Mouse (Mus musculus) intestine, embryonic 14.5 days (tissue): ENCODE results near the gene Nt5c3. TPM values are rescaled to one million over a fixed set of nuclear protein-coding genes. Genes with fewer than 3 reads are reported as not detected.

ENCODE experiments used
- ATAC-seq: fragments of 200-750 bp; cut with Nextera tagmentation; replicated peaks from 2 replicates; pipeline ENCODE4 v1.8.0; 2017; ENCODE audit warnings: low read depth, moderate number of reproducible peaks, moderate TSS enrichment, moderate library complexity; ENCODE audit not compliant: low FRiP score, low TSS enrichment
- DNase-seq: peaks from one replicate; pipeline ENCODE4 v3.0.0-alpha.2; 2018; ENCODE audit warnings: low spot score
- H3K27ac ChIP-seq: fragments of 300-500 bp; sonication (generic); 2 replicates; pipeline ENCODE4 v1.5.1; 2014; ENCODE audit warnings: low read depth, mild to moderate bottlenecking, control low read depth
- H3K27me3 ChIP-seq: fragments of 300-500 bp; sonication (generic); replicated peaks from 2 replicates; pipeline ENCODE4 v1.6.1; 2014; ENCODE audit warnings: low read length, control low read depth; ENCODE audit not compliant: control insufficient read depth, insufficient read depth
- H3K36me3 ChIP-seq: fragments of 300-500 bp; sonication (generic); 2 replicates; pipeline ENCODE4 v1.6.1; 2014; ENCODE audit warnings: low read length, control low read depth; ENCODE audit not compliant: control insufficient read depth, insufficient read depth
- H3K4me1 ChIP-seq: fragments of 300-500 bp; sonication (generic); replicated peaks from 2 replicates; pipeline ENCODE4 v1.6.1; 2014; ENCODE audit warnings: low read length, control low read depth, mixed read lengths; ENCODE audit not compliant: control insufficient read depth, insufficient read depth
- H3K4me2 ChIP-seq: fragments of 300-500 bp; sonication (generic); 2 replicates; pipeline ENCODE4 v1.6.1; 2014; ENCODE audit warnings: low read length
- H3K4me3 ChIP-seq: fragments of 300-500 bp; sonication (generic); 2 replicates; pipeline ENCODE4 v1.5.1; 2014; ENCODE audit warnings: low read depth, low read length, control low read depth, mixed read lengths
- H3K9ac ChIP-seq: fragments of 300-500 bp; sonication (generic); 2 replicates; pipeline ENCODE4 v1.6.1; 2014; ENCODE audit warnings: mild to moderate bottlenecking, low read length
- H3K9me3 ChIP-seq: fragments of 300-500 bp; sonication (generic); 2 replicates; pipeline ENCODE4 v1.6.1; 2016; ENCODE audit warnings: low read length, control low read depth; ENCODE audit not compliant: control insufficient read depth
- WGBS: fragments of 180-500 bp; shearing (Covaris S2); extraction: QIAGEN DNeasy Blood & Tissue Kit; methylation state at CpG from one replicate; pipeline ENCODE4 v1.1.7; 2014; 5-methylcytosine and 5-hydroxymethylcytosine counted together
- polyA plus RNA-seq: library from polyadenylated mRNA; unstranded; fragments of >200 nt; fragmentation: Nextera tagmentation; extraction: Ambion mirVana; gene quantifications from 2 replicates; pipeline ENCODE4 v1.2.1, GENCODE M21; 2014

Gene Nt5c3
- polyA plus RNA-seq = 63.7 and 69.1 TPM in 2 replicates

- H3K9ac ChIP-seq = peak within 1 kb of the TSS; percentile 49
- ATAC-seq (peak; percentile 97), DNase-seq (peak; percentile 95)
- H3K4me3 ChIP-seq = peak within 1 kb of the TSS; percentile 52
- H3K36me3 ChIP-seq = no peaks in the 10 kb centered on the region
- peak within 1 kb of the TSS; percentile 82 for H3K27ac ChIP-seq
- no peaks in the 10 kb centered on the region for H3K27me3 ChIP-seq
- H3K4me2 ChIP-seq = peak within 1 kb of the TSS; percentile 65
- WGBS = 3% methylated on average over 64 of the region's 64 CpGs
- H3K9me3 ChIP-seq = no peaks in the 10 kb centered on the region
- H3K4me1 ChIP-seq = peaks cover 4% of the 10 kb centered on the region; the same call in 1 of the 2 replicates
These were observed at the start of gene Nt5c3, which contains the start of gene Vmn1r4 for GRCm38 (mm10) chr6:56923726-56924707. TSS of gene Nt5c3 (minus strand) at chr6:56923932. TSS of gene Vmn1r4 (plus strand) at chr6:56924015.

GRCm38 (mm10) chr6:56969973-56970372 lies 46.2 kb upstream of the Nt5c3 start, which contains the start of gene Vmn1r5:
TSS of gene Vmn1r5 (plus strand) at chr6:56970273.
- Histone ChIP-seq H3K27me3 (no peaks in the 10 kb centered on the region), H3K4me1 (no peaks in the 10 kb centered on the region), H3K9me3 (no peaks in the 10 kb centered on the region), H3K36me3 (no peaks in the 10 kb centered on the region), H3K9ac (no peak within 1 kb of the TSS), H3K4me3 (no peak within 1 kb of the TSS), H3K4me2 (no peak within 1 kb of the TSS), H3K27ac (no peak within 1 kb of the TSS)
- no peak for DNase-seq
- no peak for ATAC-seq

GRCm38 (mm10) chr6:56956436-56956835 lies 32.7 kb upstream of the Nt5c3 start:
- Histone ChIP-seq H3K9ac (no peak overlapping the region), H3K4me1 (no peaks in the 10 kb centered on the region), H3K4me2 (no peak overlapping the region), H3K27ac (no peak overlapping the region), H3K36me3 (no peaks in the 10 kb centered on the region), H3K27me3 (no peaks in the 10 kb centered on the region), H3K9me3 (no peaks in the 10 kb centered on the region), H3K4me3 (no peak overlapping the region)
- DNase-seq (no peak), ATAC-seq (no peak)
- 76% methylated on average over 5 of the region's 5 CpGs for WGBS

GRCm38 (mm10) chr6:56934366-56934765 lies 10.6 kb upstream of the Nt5c3 start:
- DNase-seq = no peak

GRCm38 (mm10) chr6:56932464-56932863 lies 8.7 kb upstream of the Nt5c3 start:
- no peak for ATAC-seq
- no peak overlapping the region for H3K4me2 ChIP-seq
- no peak overlapping the region for H3K4me3 ChIP-seq
- no peak overlapping the region for H3K9ac ChIP-seq
- WGBS = 63% methylated on average over 2 of the region's 2 CpGs
- H3K27ac ChIP-seq = no peak overlapping the region
- DNase-seq = no peak
- no peaks in the 10 kb centered on the region for H3K4me1 ChIP-seq
- H3K27me3 ChIP-seq = no peaks in the 10 kb centered on the region
- H3K9me3 ChIP-seq = no peaks in the 10 kb centered on the region
- H3K36me3 ChIP-seq = no peaks in the 10 kb centered on the region

More at GRCm38 (mm10) chr6:56934366-56934765, 10.6 kb upstream of the Nt5c3 start:
- no peak overlapping the region for H3K4me2 ChIP-seq
- no peak overlapping the region for H3K9ac ChIP-seq
- no peaks in the 10 kb centered on the region for H3K9me3 ChIP-seq
- no peak overlapping the region for H3K27ac ChIP-seq
- 86% methylated on average over 4 of the region's 4 CpGs for WGBS
- no peaks in the 10 kb centered on the region for H3K4me1 ChIP-seq
- H3K36me3 ChIP-seq = no peaks in the 10 kb centered on the region
- no peak for ATAC-seq
- no peaks in the 10 kb centered on the region for H3K27me3 ChIP-seq
- H3K4me3 ChIP-seq = no peak overlapping the region

- DNase-seq (no peak), ATAC-seq (no peak)
These were observed 8.1 kb upstream of the Nt5c3 start for GRCm38 (mm10) chr6:56931648-56932415.

GRCm38 (mm10) chr6:56923331-56923725 lies 404 bp downstream of the Nt5c3 start:
- no peaks in the 10 kb centered on the region for H3K36me3 ChIP-seq
- H3K9ac ChIP-seq = peak overlapping the region; percentile 49
- peak overlapping the region; percentile 65 for H3K4me2 ChIP-seq
- no peak for ATAC-seq
- peak overlapping the region; percentile 52 for H3K4me3 ChIP-seq
- DNase-seq = peak; percentile 87
- peak overlapping the region; percentile 82; the same call in 1 of the 2 replicates for H3K27ac ChIP-seq
- peaks cover 4% of the 10 kb centered on the region; the same call in 1 of the 2 replicates for H3K4me1 ChIP-seq
- no peaks in the 10 kb centered on the region for H3K27me3 ChIP-seq
- no peaks in the 10 kb centered on the region for H3K9me3 ChIP-seq
- whole genome bisulfite sequencing = under 1% methylated on average over 25 of the region's 25 CpGs

More at GRCm38 (mm10) chr6:56931648-56932415, 8.1 kb upstream of the Nt5c3 start:
- Histone ChIP-seq H3K4me1 (no peaks in the 10 kb centered on the region), H3K27me3 (no peaks in the 10 kb centered on the region), H3K9ac (no peak overlapping the region), H3K27ac (no peak overlapping the region), H3K4me3 (no peak overlapping the region), H3K9me3 (no peaks in the 10 kb centered on the region), H3K4me2 (no peak overlapping the region), H3K36me3 (no peaks in the 10 kb centered on the region)
- WGBS = 67% methylated on average over 4 of the region's 4 CpGs
